Mouse (Mus musculus) forebrain, embryonic 11.5 days (tissue): ENCODE measurements at regions not wholly inside any gene's neighbourhood (a gene's known extent, or its start where the extent isn't known, plus 50 kb on each side); places are given as distances from the start of the nearest gene placed in this dataset.

Experiments
- ATAC-seq: fragments of 200-750 bp; cut with Nextera tagmentation; replicated peaks from 2 replicates; pipeline ENCODE4 v1.8.0; 2017; ENCODE audit warnings: moderate TSS enrichment; ENCODE audit not compliant: low FRiP score
- DNase-seq: peaks from one replicate; pipeline ENCODE4 v3.0.0-alpha.2; 2017; ENCODE audit warnings: low spot score
- H3K27ac ChIP-seq: fragments of 300-500 bp; sonication (generic); 2 replicates; pipeline ENCODE4 v1.5.1; 2014; ENCODE audit warnings: low read depth, low read length
- H3K27me3 ChIP-seq: fragments of 300-500 bp; sonication (generic); 2 replicates; pipeline ENCODE4 v1.6.1; 2014; ENCODE audit warnings: mild to moderate bottlenecking, low read length, mixed read lengths; ENCODE audit not compliant: control insufficient read depth, insufficient read depth
- H3K36me3 ChIP-seq: fragments of 300-500 bp; sonication (generic); 2 replicates; pipeline ENCODE4 v1.6.1; 2014; ENCODE audit warnings: mild to moderate bottlenecking, low read length, moderate library complexity, mixed read lengths; ENCODE audit not compliant: control insufficient read depth, insufficient read depth
- H3K4me1 ChIP-seq: fragments of 300-500 bp; sonication (generic); replicated peaks from 2 replicates; pipeline ENCODE4 v1.6.1; 2014; ENCODE audit warnings: low read length, mixed read lengths; ENCODE audit not compliant: control insufficient read depth, insufficient read depth
- H3K4me2 ChIP-seq: fragments of 300-500 bp; sonication (generic); 2 replicates; pipeline ENCODE4 v1.6.1; 2014; ENCODE audit warnings: low read depth, mild to moderate bottlenecking, low read length, moderate library complexity, mixed read lengths; ENCODE audit not compliant: severe bottlenecking
- H3K4me3 ChIP-seq: fragments of 300-500 bp; sonication (generic); 2 replicates; pipeline ENCODE4 v1.5.1; 2014; ENCODE audit warnings: low read depth, low read length
- H3K9ac ChIP-seq: fragments of 300-500 bp; sonication (generic); 2 replicates; pipeline ENCODE4 v1.6.1; 2014; ENCODE audit warnings: low read length
- H3K9me3 ChIP-seq: fragments of 300-500 bp; sonication (generic); 2 replicates; pipeline ENCODE4 v1.6.1; 2016; ENCODE audit warnings: low read length, mixed read lengths; ENCODE audit not compliant: control insufficient read depth
- WGBS: fragments of 180-500 bp; shearing (Covaris S2); extraction: QIAGEN DNeasy Blood & Tissue Kit; methylation state at CpG from one replicate; pipeline ENCODE4 v1.1.7; 2014; 5-methylcytosine and 5-hydroxymethylcytosine counted together

GRCm38 (mm10) chr2:67180962-67181361 is 232.6 kb upstream of the Gm21830 start:
- Histone ChIP-seq H3K36me3 (no peaks in the 10 kb centered on the region), H3K27ac (no peak overlapping the region), H3K4me2 (no peak overlapping the region), H3K9ac (no peak overlapping the region), H3K4me1 (no peaks in the 10 kb centered on the region), H3K4me3 (no peak overlapping the region), H3K27me3 (no peaks in the 10 kb centered on the region), H3K9me3 (no peaks in the 10 kb centered on the region)
- 89% methylated on average over 3 of the region's 3 CpGs for WGBS
- ATAC-seq (no peak), DNase-seq (no peak)

DNA sequence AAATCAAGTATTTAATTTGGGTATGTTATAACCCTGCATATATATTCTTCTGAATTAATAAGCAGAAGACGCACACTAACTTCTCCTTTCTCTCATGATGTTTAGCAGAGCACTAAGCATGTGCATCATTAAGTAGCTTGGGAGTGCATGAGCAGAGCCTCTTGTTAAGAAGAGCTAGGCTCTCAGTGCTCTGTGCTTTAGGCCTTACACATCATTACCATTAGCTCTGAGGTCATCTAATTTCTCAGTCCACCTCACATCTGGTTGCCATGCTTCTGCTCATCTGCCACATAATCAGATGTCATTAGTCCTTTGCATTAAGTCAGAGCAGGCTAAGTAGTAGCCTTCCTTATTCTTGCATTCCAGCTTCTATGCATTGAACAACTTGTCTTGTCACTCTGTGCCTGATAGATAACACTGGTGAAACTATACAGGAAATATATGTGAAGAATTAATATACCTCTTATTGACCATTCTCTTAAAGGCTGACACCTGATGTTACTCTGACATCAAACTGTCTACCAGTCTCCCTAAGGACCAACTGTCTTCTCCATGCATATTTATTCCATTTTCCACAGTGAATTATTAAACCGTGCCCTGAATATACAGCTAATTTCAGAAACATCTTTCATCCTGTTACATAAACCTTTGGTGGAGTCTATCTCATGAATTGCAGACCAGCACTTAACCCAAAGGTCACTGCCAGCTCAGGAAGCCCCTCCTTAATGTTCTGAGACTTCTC is 192.3 kb upstream of the Gm21830 start:
- no peak overlapping the region for H3K4me2 ChIP-seq
- no peak overlapping the region for H3K27ac ChIP-seq
- H3K4me1 ChIP-seq, result no peaks in the 10 kb centered on the region
- ATAC-seq (0 out of 2 replicates have a peak, but pooled peaks have one; percentile 7), DNase-seq (no peak)
- H3K4me3 ChIP-seq, result no peak overlapping the region
- WGBS, result 87% methylated on average over 2 of the region's 2 CpGs
- no peaks in the 10 kb centered on the region for H3K9me3 ChIP-seq
- H3K27me3 ChIP-seq, result no peaks in the 10 kb centered on the region
- no peak overlapping the region for H3K9ac ChIP-seq
- no peaks in the 10 kb centered on the region for H3K36me3 ChIP-seq

DNA sequence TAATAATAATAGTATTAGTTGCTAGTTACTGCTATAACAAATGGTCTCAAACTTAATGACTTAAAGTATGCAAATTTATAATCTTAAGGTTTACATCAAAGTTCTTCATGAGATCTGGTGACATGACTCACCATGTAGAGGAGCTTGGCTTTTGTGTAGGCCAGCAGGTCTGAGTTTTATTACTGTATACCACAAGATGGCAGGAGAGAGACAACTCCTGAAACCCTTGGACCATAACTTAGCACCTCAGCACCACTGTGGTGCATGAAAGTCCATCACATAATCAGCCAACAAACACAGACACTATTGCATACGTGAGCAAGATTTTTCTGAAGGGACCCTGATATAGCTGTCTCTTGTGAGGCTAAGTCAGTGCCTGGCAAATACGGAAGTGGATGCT is 187.2 kb upstream of the Gm21830 start:
- Histone ChIP-seq H3K4me2 (no peak overlapping the region), H3K9ac (no peak overlapping the region), H3K36me3 (no peaks in the 10 kb centered on the region), H3K27me3 (no peaks in the 10 kb centered on the region), H3K27ac (no peak overlapping the region), H3K4me3 (no peak overlapping the region), H3K4me1 (no peaks in the 10 kb centered on the region), H3K9me3 (no peaks in the 10 kb centered on the region)
- ATAC-seq (0 out of 2 replicates have a peak, but pooled peaks have one; percentile 64), DNase-seq (no peak)
- WGBS, result 86% methylated on average over 2 of the region's 2 CpGs

DNA sequence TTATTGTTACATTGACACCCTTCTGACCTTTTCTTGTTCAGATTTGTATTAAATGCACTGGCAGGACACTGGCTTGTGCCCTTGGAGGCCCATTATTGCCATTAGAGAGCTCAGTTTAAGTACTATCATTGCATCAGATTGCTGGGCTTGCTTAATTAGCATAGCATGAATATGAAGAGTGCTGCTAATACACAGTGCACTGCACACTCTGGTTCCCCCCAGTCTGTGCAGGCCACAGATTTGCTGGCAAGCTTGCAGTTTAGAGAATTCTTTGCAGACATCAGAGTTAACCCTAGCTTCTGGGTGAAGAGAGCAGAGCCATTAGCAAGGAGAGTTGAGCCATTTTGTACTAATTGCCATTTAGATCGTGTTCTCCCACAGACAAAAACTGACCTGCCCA is 156.1 kb upstream of the Gm21830 start:
- Histone ChIP-seq H3K36me3 (no peaks in the 10 kb centered on the region), H3K4me3 (no peak overlapping the region), H3K9me3 (no peaks in the 10 kb centered on the region), H3K4me1 (0 out of 2 replicates have a peak, but pooled peaks cover 2% of the 10 kb centered on the region), H3K27me3 (no peaks in the 10 kb centered on the region), H3K9ac (no peak overlapping the region), H3K27ac (no peak overlapping the region), H3K4me2 (no peak overlapping the region)
- no peak for DNase-seq
- WGBS, result 31% methylated on average over 1 of the region's 1 CpGs
- ATAC-seq, result peak; percentile 80
